In genomic region chr19:53943802-53944785, GRCm38 (mm10) we compare ENCODE assay signal across 8 mouse cellular contexts. TPM values are rescaled to one million over a fixed set of nuclear protein-coding genes. Genes with fewer than 3 reads are reported as not detected.
A peak's percentile ranks its signal among the peaks of the same experiment; 100 is the strongest.
DNase-seq lines count a peak whose midpoint lies in the region; ATAC-seq and TF ChIP-seq lines count a peak whose summit lies in the region.

Gene Shoc2 (plus strand): TSS chr19:53944306.
Gene Bbip1 (minus strand): TSS chr19:53944627.

- H3K9ac ChIP-seq in heart, embryonic 12.5 days = peak within 1 kb of the TSS; percentile 98
- H3K9ac ChIP-seq in kidney, postnatal 0 days (ENCODE audit: low read depth, low read length) = peak within 1 kb of the TSS; percentile 98
- peak within 1 kb of the TSS; percentile 92 for H3K9ac ChIP-seq in liver, embryonic 11.5 days (ENCODE audit: low read depth, low read length)
- H3K9ac ChIP-seq in stomach, embryonic 14.5 days (replicated peaks; ENCODE audit: low read depth, low read length) = peak within 1 kb of the TSS; percentile 93

- H3K36me3 ChIP-seq in heart, embryonic 12.5 days = no peaks in the 10 kb centered on the region
- H3K36me3 ChIP-seq in kidney, postnatal 0 days (ENCODE audit: insufficient read depth, low read length) = 0 out of 2 replicates have a peak, but pooled peaks cover 3% of the 10 kb centered on the region
- no peaks in the 10 kb centered on the region for H3K36me3 ChIP-seq in liver, embryonic 11.5 days (ENCODE audit: control insufficient read depth, insufficient read depth, low read length)
- no peaks in the 10 kb centered on the region; the same call in 1 of the 2 replicates for H3K36me3 ChIP-seq in stomach, embryonic 14.5 days (ENCODE audit: control insufficient read depth, insufficient read depth, low read length)

- no peaks in the 10 kb centered on the region for H3K9me3 ChIP-seq in heart, embryonic 12.5 days (replicated peaks)
- H3K9me3 ChIP-seq in kidney, postnatal 0 days (replicated peaks; ENCODE audit: low read length) = no peaks in the 10 kb centered on the region
- no peaks in the 10 kb centered on the region for H3K9me3 ChIP-seq in liver, embryonic 11.5 days (ENCODE audit: control insufficient read depth, low read length)
- no peaks in the 10 kb centered on the region for H3K9me3 ChIP-seq in stomach, embryonic 14.5 days (ENCODE audit: control insufficient read depth, low read depth, low read length)

- ATAC-seq in erythroid progenitor cell, adult 5-6 weeks (replicated peaks; ENCODE audit: low FRiP score, poor library complexity, severe bottlenecking) = peak; percentile 88
- ATAC-seq in heart, embryonic 12.5 days (ENCODE audit: insufficient number of reproducible peaks, low FRiP score) = peak; percentile 94
- peak; percentile 95 for ATAC-seq in kidney, postnatal 0 days (replicated peaks; ENCODE audit: low FRiP score, low read depth)
- ATAC-seq in liver, embryonic 11.5 days (replicated peaks; ENCODE audit: low FRiP score) = peak; percentile 88
- peak; percentile 92 for ATAC-seq in stomach, embryonic 14.5 days (ENCODE audit: insufficient number of reproducible peaks, insufficient read depth, low FRiP score, low read depth)

- H3K27me3 ChIP-seq in heart, embryonic 12.5 days (replicated peaks) = no peaks in the 10 kb centered on the region
- H3K27me3 ChIP-seq in kidney, postnatal 0 days (ENCODE audit: insufficient read depth, low read length) = no peaks in the 10 kb centered on the region
- no peaks in the 10 kb centered on the region for H3K27me3 ChIP-seq in liver, embryonic 11.5 days (replicated peaks; ENCODE audit: control insufficient read depth, insufficient read depth, low read length)
- no peaks in the 10 kb centered on the region for H3K27me3 ChIP-seq in stomach, embryonic 14.5 days (ENCODE audit: control insufficient read depth, insufficient read depth, low read length)

- WGBS in heart, embryonic 12.5 days = 0% methylated on average over 59 of the region's 62 CpGs
- WGBS in kidney, postnatal 0 days = 0% methylated on average over 60 of the region's 62 CpGs
- under 1% methylated on average over 62 of the region's 62 CpGs for WGBS in liver, embryonic 11.5 days
- WGBS in stomach, embryonic 14.5 days = under 1% methylated on average over 62 of the region's 62 CpGs

- H3K4me2 ChIP-seq in heart, embryonic 12.5 days = peak within 1 kb of the TSS; percentile 71
- peak within 1 kb of the TSS; percentile 66 for H3K4me2 ChIP-seq in kidney, postnatal 0 days (ENCODE audit: low read length)
- H3K4me2 ChIP-seq in liver, embryonic 11.5 days = peak within 1 kb of the TSS; percentile 80
- H3K4me2 ChIP-seq in stomach, embryonic 14.5 days (replicated peaks; ENCODE audit: low read depth, low read length) = peak within 1 kb of the TSS; percentile 58

- peaks cover 15% of the 10 kb centered on the region for H3K4me1 ChIP-seq in heart, embryonic 12.5 days (replicated peaks)
- no peaks in the 10 kb centered on the region for H3K4me1 ChIP-seq in kidney, postnatal 0 days (replicated peaks; ENCODE audit: insufficient read depth, low read length)
- peaks cover 23% of the 10 kb centered on the region for H3K4me1 ChIP-seq in liver, embryonic 11.5 days (replicated peaks; ENCODE audit: control insufficient read depth, insufficient read depth, low read length)
- peaks cover 12% of the 10 kb centered on the region; the same call in 1 of the 2 replicates for H3K4me1 ChIP-seq in stomach, embryonic 14.5 days (ENCODE audit: control insufficient read depth, insufficient read depth, low read length)

- peak within 1 kb of the TSS; percentile 98 for H3K27ac ChIP-seq in heart, embryonic 12.5 days (ENCODE audit: poor library complexity, severe bottlenecking)
- H3K27ac ChIP-seq in kidney, postnatal 0 days = peak within 1 kb of the TSS; percentile 99
- H3K27ac ChIP-seq in liver, embryonic 11.5 days (ENCODE audit: low read depth, low read length) = peak within 1 kb of the TSS; percentile 96
- peak within 1 kb of the TSS; percentile 98 for H3K27ac ChIP-seq in stomach, embryonic 14.5 days (ENCODE audit: low read length)

- peak within 1 kb of the TSS; percentile 98 for H3K4me3 ChIP-seq in heart, embryonic 12.5 days
- H3K4me3 ChIP-seq in kidney, postnatal 0 days (replicated peaks; ENCODE audit: low read depth, low read length) = peak within 1 kb of the TSS; percentile 98
- H3K4me3 ChIP-seq in liver, embryonic 11.5 days (ENCODE audit: low read depth, low read length) = peak within 1 kb of the TSS; percentile 98
- peak within 1 kb of the TSS; percentile 79 for H3K4me3 ChIP-seq in stomach, embryonic 14.5 days (ENCODE audit: low read depth, low read length)

- DNase-seq in CD4-positive helper T cell, adult 2 months (ENCODE audit: low read depth, low spot score) = peak; percentile 100
- DNase-seq in brain, embryonic 18.5 days (ENCODE audit: low read depth, low spot score) = peak; percentile 99
- DNase-seq in kidney, postnatal 0 days (ENCODE audit: low spot score) = peak; percentile 100
- peak; percentile 94 for DNase-seq in liver, embryonic 11.5 days (ENCODE audit: low spot score)
- peak; percentile 100 for DNase-seq in naive thymus-derived CD4-positive, alpha-beta T cell, adult 2 months (ENCODE audit: low read depth)

- TF ChIP-seq CTCF in kidney, postnatal 0 days (IDR thresholded peaks at IDR 0.05; ENCODE audit: low read depth) = peak; percentile 48; the same call in 1 of the 2 replicates

RNA-seq across cellular contexts. Expression of gene Shoc2, which starts in this region (rescaled TPM):
- total RNA-seq in erythroid progenitor cell, adult 5-6 weeks (2015; ENCODE audit: low replicate concordance) = 29.9 and 53.2 TPM in 2 replicates
- 31.7 and 40.3 TPM in 2 replicates for total RNA-seq in erythroid progenitor cell, adult 5-6 weeks (2017; ENCODE audit: low replicate concordance)
- 46.1 and 46.7 TPM in 2 replicates for polyA plus RNA-seq in heart, embryonic 12.5 days (2016; fragmentation: Nextera tagmentation; extraction: Ambion mirVana)
- polyA plus RNA-seq in kidney, postnatal 0 days (2015; fragmentation: Nextera tagmentation; extraction: Ambion mirVana) = 34.2 and 34.5 TPM in 2 replicates
- polyA plus RNA-seq in liver, embryonic 11.5 days (2014; fragmentation: Nextera tagmentation; extraction: Ambion mirVana) = 48.6 and 53.8 TPM in 2 replicates
- polyA plus RNA-seq in stomach, embryonic 14.5 days (2014; fragmentation: Nextera tagmentation; extraction: Ambion mirVana) = 61.8 and 68.0 TPM in 2 replicates

RNA-seq across cellular contexts. Expression of gene Bbip1, which starts in this region (rescaled TPM):
- 85.1 and 109 TPM in 2 replicates for total RNA-seq in erythroid progenitor cell, adult 5-6 weeks (2015; ENCODE audit: low replicate concordance)
- total RNA-seq in erythroid progenitor cell, adult 5-6 weeks (2017; ENCODE audit: low replicate concordance) = 41.2 and 69.2 TPM in 2 replicates
- polyA plus RNA-seq in heart, embryonic 12.5 days (2016; fragmentation: Nextera tagmentation; extraction: Ambion mirVana) = 57.0 and 58.3 TPM in 2 replicates
- polyA plus RNA-seq in kidney, postnatal 0 days (2015; fragmentation: Nextera tagmentation; extraction: Ambion mirVana) = 107 and 111 TPM in 2 replicates
- polyA plus RNA-seq in liver, embryonic 11.5 days (2014; fragmentation: Nextera tagmentation; extraction: Ambion mirVana) = 95.9 and 103 TPM in 2 replicates
- polyA plus RNA-seq in stomach, embryonic 14.5 days (2014; fragmentation: Nextera tagmentation; extraction: Ambion mirVana) = 94.8 and 100 TPM in 2 replicates

Comparison
In these comparisons a context has a peak if more than half of its experiments do, and no peak if none do; other contexts are left out.
1. Peak in every context shown above with its lines: DNase-seq, ATAC-seq, H3K4me3 ChIP-seq and H3K27ac ChIP-seq.